Mouse (Mus musculus) thymus, adult 2 months (tissue): ENCODE measurements around the gene Syce2. TPM values are rescaled to one million over a fixed set of nuclear protein-coding genes. Genes with fewer than 3 reads are reported as not detected.
"Not testable (repeated sequence)": the region's sequence is repeated elsewhere in the genome, so short reads cannot be mapped to it uniquely, and the experiment has no call there.

Experiments used
- DNase-seq: peaks from one replicate; pipeline ENCODE4 v3.0.0; 2021
- H3K27ac ChIP-seq: fragments of 200-500 bp; 2 replicates; pipeline ENCODE4 v1.5.1; 2012; ENCODE audit warnings: low read length, control low read depth; ENCODE audit not compliant: control insufficient read depth, insufficient read depth
- H3K27me3 ChIP-seq: fragments of 200-500 bp; 2 replicates; pipeline ENCODE4 v1.6.1; 2012; ENCODE audit warnings: mild to moderate bottlenecking, low read length, moderate library complexity, mixed read lengths; ENCODE audit not compliant: control insufficient read depth, insufficient read depth
- H3K36me3 ChIP-seq: fragments of 200-500 bp; 2 replicates; pipeline ENCODE4 v1.6.1; 2012; ENCODE audit warnings: mild to moderate bottlenecking, low read length, moderate library complexity; ENCODE audit not compliant: control insufficient read depth, insufficient read depth
- H3K4me1 ChIP-seq: fragments of 200-500 bp; replicated peaks from 2 replicates; pipeline ENCODE4 v1.6.1; 2012; ENCODE audit warnings: low read length; ENCODE audit not compliant: control insufficient read depth, insufficient read depth
- H3K4me3 ChIP-seq: fragments of 200-500 bp; 2 replicates; pipeline ENCODE4 v1.5.1; 2012; ENCODE audit warnings: mild to moderate bottlenecking, low read length, control low read depth, moderate library complexity; ENCODE audit not compliant: control insufficient read depth, insufficient read depth
- CTCF ChIP-seq: fragments of 200-500 bp; IDR thresholded peaks from 2 replicates; pipeline ENCODE4 v1.5.1; 2012; ENCODE audit warnings: mild to moderate bottlenecking, control low read depth, low read length, moderate library complexity, borderline replicate concordance; ENCODE audit not compliant: control insufficient read depth, poor library complexity, insufficient read depth; ENCODE audit errors: extremely low read depth
- POLR2A ChIP-seq: fragments of 200-500 bp; IDR thresholded peaks from 2 replicates; pipeline ENCODE4 v1.6.1; 2012; ENCODE audit warnings: mild to moderate bottlenecking, low read length, control low read depth, moderate library complexity; ENCODE audit not compliant: control insufficient read depth, poor library complexity, insufficient read depth; ENCODE audit errors: extremely low read depth
- WGBS: fragments of 180-500 bp; shearing (Covaris S2); methylation state at CpG from one replicate; pipeline ENCODE4 v1.1.7; 2018; 5-methylcytosine and 5-hydroxymethylcytosine counted together
- polyA plus RNA-seq: library from polyadenylated mRNA; depleted of rRNA; stranded (reverse); fragments of >200 nt; gene quantifications from 2 replicates; pipeline ENCODE4 v1.2.3, GENCODE M21; 2012

The Syce2 gene
- polyA plus RNA-seq, 1 experiment: 9.4 TPM

- Histone ChIP-seq H3K36me3 (no peaks in the 10 kb centered on the region), H3K27me3 (no peaks in the 10 kb centered on the region), H3K4me1 (peaks cover 24% of the 10 kb centered on the region), H3K4me3 (no peak overlapping the region), H3K27ac (no peak overlapping the region)
- DNase-seq: no peak
- WGBS: 97% methylated on average over 9 of the region's 9 CpGs
- TF ChIP-seq POLR2A (no peak), CTCF (no peak)
Observed at GRCm38 (mm10) chr8:84907037-84907436, 35.1 kb downstream of the Syce2 start.

GRCm38 (mm10) chr8:84907493-84907892 lies 35.6 kb downstream of the Syce2 start:
- H3K27me3 ChIP-seq: no peaks in the 10 kb centered on the region
- peaks cover 23% of the 10 kb centered on the region for H3K4me1 ChIP-seq
- H3K4me3 ChIP-seq: no peak overlapping the region
- WGBS: 72% methylated on average over 8 of the region's 8 CpGs
- DNase-seq: no peak
- TF ChIP-seq CTCF (no peak), POLR2A (no peak)
- H3K27ac ChIP-seq: no peak overlapping the region
- H3K36me3 ChIP-seq: no peaks in the 10 kb centered on the region

DNA sequence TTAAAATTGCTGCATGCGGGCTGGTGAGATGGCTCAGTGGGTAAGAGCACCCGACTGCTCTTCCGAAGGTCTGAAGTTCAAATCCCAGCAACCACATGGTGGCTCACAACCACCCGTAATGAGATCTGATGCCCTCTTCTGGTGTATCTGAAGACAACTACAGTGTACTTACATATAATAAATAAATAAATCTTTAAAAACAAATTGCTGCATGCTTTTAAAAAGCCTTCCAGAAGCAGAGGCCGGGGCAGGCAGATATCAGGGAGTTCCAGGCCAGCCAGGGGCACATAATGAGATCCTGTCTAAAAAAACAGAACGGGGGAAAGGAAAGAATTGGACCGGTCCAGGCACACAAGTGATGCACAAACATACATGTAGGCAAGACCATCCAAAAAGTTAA lies 36.1 kb downstream of the Syce2 start:
- not testable (repeated sequence) for H3K27ac ChIP-seq, H3K4me3 ChIP-seq, H3K27me3 ChIP-seq, DNase-seq, H3K36me3 ChIP-seq
- WGBS: 18% methylated on average over 7 of the region's 7 CpGs
- peaks cover 25% of the 10 kb centered on the region for H3K4me1 ChIP-seq

DNA sequence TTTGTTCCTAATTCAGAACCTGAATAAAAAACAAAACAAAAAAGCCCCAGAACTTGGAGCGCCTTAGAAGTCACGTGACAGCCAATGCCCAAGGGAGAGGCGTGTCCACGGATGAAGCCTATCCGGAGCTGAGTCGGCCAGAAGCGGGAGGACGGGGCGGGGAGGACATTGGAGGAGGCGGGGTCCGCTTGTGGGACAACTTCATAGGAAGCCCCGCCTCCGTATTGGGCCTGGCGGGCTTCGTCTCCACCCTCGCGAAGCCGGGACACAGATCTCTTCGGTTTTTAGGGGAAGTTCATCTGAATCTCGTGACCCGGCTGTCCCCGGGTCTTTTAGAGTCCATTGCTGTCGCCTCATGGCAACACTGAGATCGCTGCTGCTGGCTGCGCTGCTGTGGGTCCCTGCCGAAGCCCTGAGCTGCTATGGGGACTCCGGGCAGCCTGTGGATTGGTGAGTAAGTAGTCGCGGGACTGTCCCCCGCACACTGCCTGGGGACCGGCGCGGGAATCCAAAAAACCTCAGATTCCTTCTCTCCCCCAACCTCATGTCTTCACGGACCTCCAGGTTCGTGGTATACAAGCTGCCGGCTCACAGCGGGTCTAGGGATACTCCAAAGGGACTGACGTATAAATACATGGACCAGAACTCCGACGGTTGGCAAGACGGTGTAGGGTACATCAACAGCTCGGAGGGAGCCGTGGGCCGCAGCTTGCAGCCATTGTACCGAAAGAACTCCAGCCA lies 36.7 kb downstream of the Syce2 start, which contains the start of gene Dnase2a:
Gene Dnase2a (plus strand): TSS at position 140 of the 741 bp plus-strand sequence.
- peak; percentile 81 for DNase-seq
- peaks cover 23% of the 10 kb centered on the region for H3K4me1 ChIP-seq
- no peak within 1 kb of the TSS for H3K27ac ChIP-seq

GRCm38 (mm10) chr8:84909162-84909767 lies 37.4 kb downstream of the Syce2 start:
- Histone ChIP-seq H3K4me3 (peak overlapping the region; percentile 33), H3K27ac (no peak overlapping the region), H3K4me1 (peaks cover 23% of the 10 kb centered on the region), H3K27me3 (no peaks in the 10 kb centered on the region), H3K36me3 (no peaks in the 10 kb centered on the region)
- no peak for DNase-seq
- TF ChIP-seq POLR2A (no peak), CTCF (no peak)
- 53% methylated on average over 20 of the region's 20 CpGs for WGBS

More for the DNA sequence above, 36.7 kb downstream of the Syce2 start, which contains the start of gene Dnase2a:
- 1% methylated on average over 45 of the region's 45 CpGs for WGBS
- peak within 1 kb of the TSS; percentile 33 for H3K4me3 ChIP-seq
- no peaks in the 10 kb centered on the region for H3K36me3 ChIP-seq
- H3K27me3 ChIP-seq: no peaks in the 10 kb centered on the region
- TF ChIP-seq CTCF (no peak), POLR2A (no peak)

- H3K4me3 ChIP-seq: no peak overlapping the region
- H3K36me3 ChIP-seq: no peaks in the 10 kb centered on the region
- TF ChIP-seq POLR2A: no peak
- no peak for TF ChIP-seq CTCF
- WGBS: 85% methylated on average over 5 of the region's 5 CpGs
- H3K27me3 ChIP-seq: no peaks in the 10 kb centered on the region
- H3K27ac ChIP-seq: no peak overlapping the region
- peaks cover 19% of the 10 kb centered on the region for H3K4me1 ChIP-seq
- no peak for DNase-seq
Observed at GRCm38 (mm10) chr8:84909949-84910348, 38.0 kb downstream of the Syce2 start.
